Mouse (Mus musculus) liver, embryonic 16.5 days (tissue): ENCODE results near the gene Dennd4b. TPM values are rescaled to one million over a fixed set of nuclear protein-coding genes. Genes with fewer than 3 reads are reported as not detected.
"Not testable (repeated sequence)": the region's sequence is repeated elsewhere in the genome, so short reads cannot be mapped to it uniquely, and the experiment has no call there.

Experiments used
- ATAC-seq: fragments of 200-750 bp; cut with Nextera tagmentation; 2 replicates; pipeline ENCODE4 v1.8.0; 2017; ENCODE audit warnings: low read depth, mild to moderate bottlenecking, moderate number of reproducible peaks, moderate library complexity
- H3K27ac ChIP-seq: fragments of 300-500 bp; sonication (generic); 2 replicates; pipeline ENCODE4 v1.5.1; 2014; ENCODE audit warnings: mild to moderate bottlenecking, low read length
- H3K27me3 ChIP-seq: fragments of 300-500 bp; sonication (generic); 2 replicates; pipeline ENCODE4 v1.6.1; 2014; ENCODE audit warnings: low read depth, low read length, mixed read lengths; ENCODE audit not compliant: control insufficient read depth, insufficient read depth
- H3K36me3 ChIP-seq: fragments of 300-500 bp; sonication (generic); 2 replicates; pipeline ENCODE4 v1.6.1; 2014; ENCODE audit warnings: mild to moderate bottlenecking; ENCODE audit not compliant: control insufficient read depth, insufficient read depth
- H3K4me1 ChIP-seq: fragments of 300-500 bp; sonication (generic); 2 replicates; pipeline ENCODE4 v1.6.1; 2014; ENCODE audit warnings: low read depth, low read length, mixed read lengths; ENCODE audit not compliant: control insufficient read depth
- H3K4me2 ChIP-seq: fragments of 300-500 bp; sonication (generic); 2 replicates; pipeline ENCODE4 v1.6.1; 2014; ENCODE audit warnings: low read depth, low read length, mixed read lengths
- H3K4me3 ChIP-seq: fragments of 300-500 bp; sonication (generic); 2 replicates; pipeline ENCODE4 v1.5.1; 2014; ENCODE audit warnings: low read depth, mild to moderate bottlenecking, low read length
- H3K9ac ChIP-seq: fragments of 300-500 bp; sonication (generic); 2 replicates; pipeline ENCODE4 v1.6.1; 2014; ENCODE audit warnings: low read depth, low read length
- H3K9me3 ChIP-seq: fragments of 300-500 bp; sonication (generic); replicated peaks from 2 replicates; pipeline ENCODE4 v1.6.1; 2016; ENCODE audit warnings: low read length; ENCODE audit not compliant: control insufficient read depth
- WGBS: fragments of 180-500 bp; shearing (Covaris S2); extraction: QIAGEN DNeasy Blood & Tissue Kit; methylation state at CpG from one replicate; pipeline ENCODE4 v1.1.7; 2014; ENCODE audit not compliant: insufficient replicate concordance; 5-methylcytosine and 5-hydroxymethylcytosine counted together
- polyA plus RNA-seq: library from polyadenylated mRNA; unstranded; fragments of >200 nt; fragmentation: Nextera tagmentation; extraction: Ambion mirVana; gene quantifications from 2 replicates; pipeline ENCODE4 v1.2.1, GENCODE M21; 2015

The Dennd4b gene
- polyA plus RNA-seq, 1 experiment from 2014 or later: 2.8 TPM

GRCm38 (mm10) chr3:90279743-90280142, 14.8 kb downstream of the Dennd4b start:
- Histone ChIP-seq H3K4me1 (no peaks in the 10 kb centered on the region), H3K4me2 (no peak overlapping the region), H3K36me3 (peaks cover 4% of the 10 kb centered on the region), H3K27ac (no peak overlapping the region), H3K9ac (no peak overlapping the region), H3K9me3 (no peaks in the 10 kb centered on the region), H3K4me3 (no peak overlapping the region), H3K27me3 (no peaks in the 10 kb centered on the region)
- WGBS: 85% methylated on average over 7 of the region's 7 CpGs
- ATAC-seq: no peak

GRCm38 (mm10) chr3:90280708-90281107, 15.7 kb downstream of the Dennd4b start:
- H3K9ac ChIP-seq: no peak overlapping the region
- no peak overlapping the region for H3K4me3 ChIP-seq
- no peaks in the 10 kb centered on the region for H3K27me3 ChIP-seq
- WGBS: 75% methylated on average over 9 of the region's 9 CpGs
- H3K9me3 ChIP-seq: no peaks in the 10 kb centered on the region
- no peaks in the 10 kb centered on the region for H3K4me1 ChIP-seq
- peaks cover 4% of the 10 kb centered on the region for H3K36me3 ChIP-seq
- no peak for ATAC-seq
- H3K4me2 ChIP-seq: no peak overlapping the region
- H3K27ac ChIP-seq: no peak overlapping the region

DNA sequence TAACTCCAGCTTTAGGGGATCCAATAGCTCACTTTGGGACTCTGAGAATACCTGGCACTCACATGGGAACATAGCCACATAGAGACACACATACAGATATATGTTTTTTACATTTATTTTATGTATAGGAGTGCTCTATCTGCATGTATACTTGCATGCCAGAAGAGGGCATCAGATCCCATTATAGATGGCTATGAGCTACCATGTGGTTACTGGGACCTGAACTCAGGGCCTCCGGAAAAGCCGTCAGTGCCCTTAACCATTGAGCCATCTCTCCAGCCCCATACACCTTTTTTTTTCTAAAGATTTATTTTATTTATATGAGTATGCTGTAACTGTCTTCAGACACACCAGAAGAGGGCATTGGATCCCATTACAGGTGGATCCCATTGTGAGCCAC, 19.2 kb downstream of the Dennd4b start:
- Histone ChIP-seq H3K9me3 (no peaks in the 10 kb centered on the region), H3K27ac (no peak overlapping the region), H3K4me3 (no peak overlapping the region), H3K4me2 (no peak overlapping the region), H3K36me3 (peaks cover 2% of the 10 kb centered on the region; the same call in 1 of the 2 replicates), H3K9ac (no peak overlapping the region), H3K27me3 (no peaks in the 10 kb centered on the region), H3K4me1 (no peaks in the 10 kb centered on the region)
- no peak for ATAC-seq
- 89% methylated on average over 2 of the region's 2 CpGs for WGBS

DNA sequence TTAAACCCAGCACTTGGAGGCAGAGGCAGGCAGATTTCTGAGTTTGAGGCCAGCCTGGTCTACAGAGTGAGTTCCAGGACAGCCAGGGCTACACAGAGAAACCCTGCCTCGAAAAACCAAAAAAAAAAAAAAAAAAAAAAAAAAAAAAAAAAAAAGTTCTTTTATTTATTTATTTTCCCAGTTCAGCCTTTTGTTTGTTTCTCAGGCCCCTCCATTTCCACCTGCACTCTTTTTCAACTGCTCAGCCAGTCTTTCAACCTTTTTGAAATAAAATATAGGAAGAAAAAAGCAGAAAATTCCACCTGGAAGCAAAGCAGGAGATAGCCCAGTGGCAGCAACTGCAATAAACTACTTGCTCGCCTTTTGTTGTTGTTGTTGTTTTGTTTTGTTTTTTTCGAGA, 24.4 kb downstream of the Dennd4b start:
- not testable (repeated sequence) for H3K4me1 ChIP-seq, H3K36me3 ChIP-seq, H3K4me2 ChIP-seq, H3K4me3 ChIP-seq, H3K27me3 ChIP-seq, ATAC-seq, H3K27ac ChIP-seq, H3K9ac ChIP-seq, H3K9me3 ChIP-seq
- WGBS: 45% methylated on average over 2 of the region's 3 CpGs

- Histone ChIP-seq H3K4me1 (peaks cover 22% of the 10 kb centered on the region), H3K9ac (no peak overlapping the region), H3K4me2 (no peak overlapping the region), H3K9me3 (no peaks in the 10 kb centered on the region), H3K27ac (no peak overlapping the region), H3K4me3 (no peak overlapping the region), H3K27me3 (no peaks in the 10 kb centered on the region), H3K36me3 (no peaks in the 10 kb centered on the region)
- ATAC-seq: no peak
- WGBS: 58% methylated on average over 1 of the region's 1 CpGs
These were observed 25.6 kb downstream of the Dennd4b start for GRCm38 (mm10) chr3:90290602-90291001.

DNA sequence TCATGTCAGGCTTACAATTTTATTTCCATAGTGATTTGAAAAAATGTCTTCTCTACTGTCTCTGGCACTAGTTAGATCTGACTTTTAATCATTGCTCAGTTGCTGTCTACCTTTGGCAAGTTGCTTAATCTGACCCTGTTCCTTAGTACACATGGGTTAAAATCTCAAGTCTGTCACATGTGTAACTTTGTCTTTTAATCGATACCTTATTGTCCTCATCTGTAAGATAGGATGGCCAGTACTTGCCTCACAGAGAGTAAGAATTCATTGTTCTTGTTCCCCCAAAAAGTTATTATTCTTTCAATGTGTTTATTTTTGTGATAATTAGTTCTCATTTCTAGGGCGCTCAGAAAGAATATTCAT, 27.0 kb downstream of the Dennd4b start:
- peak overlapping the region; percentile 90 for H3K4me2 ChIP-seq
- peak overlapping the region; percentile 93 for H3K4me3 ChIP-seq
- H3K27ac ChIP-seq: peak overlapping the region; percentile 96
- ATAC-seq: no peak
- 22% methylated on average over 2 of the region's 2 CpGs for WGBS
- no peaks in the 10 kb centered on the region for H3K36me3 ChIP-seq
- no peaks in the 10 kb centered on the region for H3K27me3 ChIP-seq
- peaks cover 27% of the 10 kb centered on the region for H3K4me1 ChIP-seq
- peak overlapping the region; percentile 75 for H3K9ac ChIP-seq
- H3K9me3 ChIP-seq: no peaks in the 10 kb centered on the region

DNA sequence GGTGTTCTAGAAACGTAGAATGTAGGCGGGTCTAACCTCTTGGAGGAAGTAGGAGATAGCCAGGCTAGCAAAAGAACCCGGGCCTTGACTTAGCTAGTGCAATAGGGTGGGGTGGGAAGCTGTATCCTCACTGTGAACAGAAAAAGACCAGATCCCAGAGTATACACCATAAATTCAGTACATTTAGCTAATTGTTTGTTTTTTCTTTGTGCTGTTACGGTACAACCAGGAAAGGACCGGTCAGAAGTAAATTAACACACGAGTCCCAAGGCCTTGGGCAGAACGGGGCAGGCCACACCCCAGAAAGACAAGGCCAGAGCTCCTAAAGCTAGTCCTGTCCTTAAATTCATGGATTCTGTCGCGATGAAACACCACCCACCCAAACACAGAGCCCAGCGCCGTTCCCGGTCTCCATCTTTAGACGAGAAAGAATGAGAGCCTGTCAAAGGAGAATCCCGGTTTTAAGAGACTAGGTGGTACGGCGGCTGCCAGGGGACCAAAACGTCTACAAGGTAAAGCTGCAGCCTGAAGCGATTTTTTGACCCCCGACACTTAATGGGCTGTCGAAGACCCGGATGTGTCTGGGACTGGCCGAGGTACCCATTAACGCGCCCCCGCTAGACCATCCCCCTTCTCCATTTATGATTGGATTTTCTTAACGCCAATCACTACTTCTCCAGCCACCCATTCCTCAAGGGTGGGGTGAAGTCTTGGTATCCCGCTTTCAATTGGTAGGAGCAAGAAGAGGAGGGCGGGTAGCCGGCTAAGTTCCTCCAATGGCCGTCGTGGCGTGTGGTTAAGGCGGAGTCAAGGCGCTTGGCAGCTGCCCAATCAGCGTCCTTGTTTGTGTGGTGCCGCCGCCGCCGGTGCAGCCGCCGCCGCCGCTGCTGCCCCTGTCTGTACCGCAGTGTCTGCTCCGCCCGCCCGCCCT, 27.6 kb downstream of the Dennd4b start, which contains the start of gene Gatad2b:
TSS of gene Gatad2b (plus strand) at position 834 of the 931 bp plus-strand sequence.
- under 1% methylated on average over 44 of the region's 47 CpGs for WGBS
- Histone ChIP-seq H3K9me3 (no peaks in the 10 kb centered on the region), H3K4me3 (peak within 1 kb of the TSS; percentile 93), H3K9ac (peak within 1 kb of the TSS; percentile 95), H3K4me2 (peak within 1 kb of the TSS; percentile 90), H3K27ac (peak within 1 kb of the TSS; percentile 97), H3K27me3 (no peaks in the 10 kb centered on the region), H3K4me1 (peaks cover 27% of the 10 kb centered on the region), H3K36me3 (no peaks in the 10 kb centered on the region)
- ATAC-seq: peak; percentile 96

GRCm38 (mm10) chr3:90293352-90294063, 28.5 kb downstream of the Dennd4b start:
- Histone ChIP-seq H3K4me1 (peaks cover 27% of the 10 kb centered on the region), H3K27ac (peak overlapping the region; percentile 97), H3K27me3 (no peaks in the 10 kb centered on the region), H3K4me2 (peak overlapping the region; percentile 81), H3K9ac (peak overlapping the region; percentile 95), H3K9me3 (no peaks in the 10 kb centered on the region), H3K36me3 (no peaks in the 10 kb centered on the region), H3K4me3 (peak overlapping the region; percentile 93)
- under 1% methylated on average over 26 of the region's 68 CpGs for WGBS
- ATAC-seq: peak; percentile 9

GRCm38 (mm10) chr3:90294064-90294440, 29.1 kb downstream of the Dennd4b start:
- no peak for ATAC-seq
- H3K4me1 ChIP-seq: peaks cover 27% of the 10 kb centered on the region
- no peaks in the 10 kb centered on the region for H3K36me3 ChIP-seq
- 7% methylated on average over 11 of the region's 11 CpGs for WGBS
- H3K9ac ChIP-seq: peak overlapping the region; percentile 95
- no peaks in the 10 kb centered on the region for H3K27me3 ChIP-seq
- peak overlapping the region; percentile 93 for H3K4me3 ChIP-seq
- no peaks in the 10 kb centered on the region for H3K9me3 ChIP-seq
- peak overlapping the region; percentile 97 for H3K27ac ChIP-seq
- H3K4me2 ChIP-seq: peak overlapping the region; percentile 81
